13 mouse cellular contexts compared by ENCODE assay signal in the genomic region with DNA sequence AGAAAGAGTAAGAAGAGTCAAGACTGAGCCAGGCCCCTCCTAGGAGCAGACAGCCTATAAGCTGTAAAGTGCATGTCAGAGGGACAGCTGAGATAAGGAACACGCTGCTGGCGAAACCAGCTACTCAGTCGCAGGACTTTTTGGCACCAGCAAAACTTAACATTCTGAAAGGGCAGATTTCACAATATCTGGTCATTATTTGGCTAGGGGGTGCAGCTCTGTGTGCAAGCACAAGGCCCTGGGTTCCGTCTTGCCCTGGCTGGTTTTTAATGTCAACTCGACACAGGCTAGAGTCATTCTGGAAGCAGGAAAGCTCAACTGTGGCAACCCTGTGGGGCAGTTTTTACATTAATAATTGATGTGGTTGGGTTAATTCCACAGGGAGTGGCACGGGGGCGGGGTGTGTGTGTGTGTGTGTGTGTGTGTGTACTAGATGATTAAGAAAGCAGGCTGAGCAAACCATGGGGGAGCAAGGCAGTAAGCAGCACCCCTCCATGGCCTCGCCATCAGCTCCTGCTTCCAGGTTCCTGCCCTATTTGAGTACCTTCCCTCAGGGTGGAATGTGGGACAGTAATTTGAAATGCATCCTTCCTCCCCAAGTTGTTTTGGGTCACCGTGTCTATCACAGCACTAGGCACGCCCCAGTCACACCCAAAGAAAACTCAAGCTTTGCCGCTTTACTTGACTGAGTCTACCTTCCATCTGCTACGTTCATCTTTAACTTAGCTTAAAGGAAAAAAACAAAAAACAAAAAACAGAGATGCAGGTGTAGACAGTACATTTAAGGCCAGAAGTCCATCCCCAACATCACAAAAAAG. TPM values are rescaled to one million over a fixed set of nuclear protein-coding genes. Genes with fewer than 3 reads are reported as not detected.
A peak's percentile ranks its signal among the peaks of the same experiment; 100 is the strongest.
DNase-seq lines count a peak whose midpoint lies in the region; ATAC-seq and TF ChIP-seq lines count a peak whose summit lies in the region.
"Had no signal": no experiment of that assay in that cellular context is flagged by ENCODE, and none has a peak within 500 bp of the region (broad histone marks: within the 10 kb centered on the region; RNA-seq: fewer than 3 reads in every experiment).

No protein-coding gene starts in this region.

- ATAC-seq in liver, embryonic 14.5 days (ENCODE audit: insufficient read depth): peak; percentile 71
- ATAC-seq in stomach, embryonic 14.5 days (ENCODE audit: insufficient number of reproducible peaks, insufficient read depth, low FRiP score, low read depth): 0 out of 2 replicates have a peak, but pooled peaks have one; percentile 24
- ATAC-seq: forebrain, postnatal 0 days had no signal

- no peak for TF ChIP-seq POLR2A in thymus, adult 2 months (IDR thresholded peaks at IDR 0.05; ENCODE audit: control insufficient read depth, extremely low read depth, insufficient read depth, low read length, poor library complexity)

- H3K4me2 ChIP-seq in liver, embryonic 14.5 days (ENCODE audit: low read depth): peak overlapping the region; percentile 84
- no peak overlapping the region for H3K4me2 ChIP-seq in stomach, embryonic 14.5 days (replicated peaks; ENCODE audit: low read depth, low read length)
- H3K4me2 ChIP-seq: heart, embryonic 13.5 days; hindbrain, embryonic 15.5 days; limb, embryonic 13.5 days had no signal

- H3K27me3 ChIP-seq in liver, embryonic 14.5 days (ENCODE audit: control insufficient read depth, insufficient read depth, low read length): no peaks in the 10 kb centered on the region
- 0 out of 2 replicates have a peak, but pooled peaks cover 4% of the 10 kb centered on the region for H3K27me3 ChIP-seq in stomach, embryonic 14.5 days (ENCODE audit: control insufficient read depth, insufficient read depth, low read length)
- H3K27me3 ChIP-seq in thymus, adult 2 months (ENCODE audit: control insufficient read depth, insufficient read depth, low read length): no peaks in the 10 kb centered on the region; the same call in 1 of the 2 replicates

- TF ChIP-seq CTCF in liver, embryonic 14.5 days (IDR thresholded peaks at IDR 0.05; ENCODE audit: low read depth): no peak
- TF ChIP-seq CTCF in thymus, adult 2 months (IDR thresholded peaks at IDR 0.05; ENCODE audit: borderline replicate concordance, control insufficient read depth, extremely low read depth, insufficient read depth, low read length, poor library complexity): no peak

- H3K4me3 ChIP-seq in liver, embryonic 14.5 days (ENCODE audit: insufficient read depth in 1 of 2, low read depth in 2 of 2, low read length in 2 of 2): peak overlapping the region; percentile 19 to 34; a peak in 2 of 4 replicates
- no peak overlapping the region for H3K4me3 ChIP-seq in stomach, embryonic 14.5 days (ENCODE audit: low read depth, low read length)
- no peak overlapping the region for H3K4me3 ChIP-seq in thymus, adult 2 months (ENCODE audit: control insufficient read depth, insufficient read depth, low read length)
- H3K4me3 ChIP-seq: heart, embryonic 13.5 days; hindbrain, embryonic 15.5 days; limb, embryonic 13.5 days had no signal

- peak overlapping the region; percentile 92 for H3K27ac ChIP-seq in liver, embryonic 14.5 days
- no peak overlapping the region for H3K27ac ChIP-seq in stomach, embryonic 14.5 days (ENCODE audit: low read length)
- no peak overlapping the region for H3K27ac ChIP-seq in thymus, adult 2 months (ENCODE audit: control insufficient read depth, insufficient read depth, low read length)
- H3K27ac ChIP-seq: heart, embryonic 13.5 days; hindbrain, embryonic 15.5 days; limb, embryonic 13.5 days had no signal

- DNase-seq in spleen, adult 12 weeks (ENCODE audit: low spot score): peak; percentile 33
- DNase-seq in spleen, postnatal 14 days (ENCODE audit: low spot score in 2 of 2): no peak
- DNase-seq in c-Kit-negative CD71-positive TER-119-positive erythroid progenitor cells, embryonic 14.5 days (ENCODE audit: low read depth, low spot score): peak; percentile 48
- DNase-seq in liver, embryonic 14.5 days (ENCODE audit: low read depth in 3 of 3, low spot score in 3 of 3): peak; percentile 49 to 58 (median 52)
- no peak for DNase-seq in thymus, adult 2 months
- DNase-seq in frontal cortex, postnatal 25 days (ENCODE audit: low spot score in 2 of 2): no peak
- no peak for DNase-seq in Muller cell, postnatal 12 days (ENCODE audit: inconsistent ontology term)
- DNase-seq: cerebellum, adult 18-20 months; forebrain, postnatal 0 days had no signal

- H3K9me3 ChIP-seq in liver, embryonic 14.5 days (ENCODE audit: control insufficient read depth, low read length): no peaks in the 10 kb centered on the region
- H3K9me3 ChIP-seq in stomach, embryonic 14.5 days (ENCODE audit: control insufficient read depth, low read depth, low read length): no peaks in the 10 kb centered on the region
- H3K9me3 ChIP-seq: heart, embryonic 13.5 days; hindbrain, embryonic 15.5 days; limb, embryonic 13.5 days had no signal

- peaks cover 5% of the 10 kb centered on the region for H3K36me3 ChIP-seq in liver, embryonic 14.5 days (replicated peaks; ENCODE audit: control insufficient read depth, insufficient read depth, low read depth)
- H3K36me3 ChIP-seq in stomach, embryonic 14.5 days (ENCODE audit: control insufficient read depth, insufficient read depth, low read length): no peaks in the 10 kb centered on the region
- no peaks in the 10 kb centered on the region for H3K36me3 ChIP-seq in thymus, adult 2 months (ENCODE audit: control insufficient read depth, insufficient read depth, low read length)
- H3K36me3 ChIP-seq: heart, embryonic 13.5 days; hindbrain, embryonic 15.5 days; limb, embryonic 13.5 days had no signal

- TF ChIP-seq EP300 in liver, embryonic 14.5 days (IDR thresholded peaks at IDR 0.05; ENCODE audit: low read depth): peak; percentile 10; the same call in 1 of the 2 replicates

- peaks cover 45 to 55% of the 10 kb centered on the region in 2 experiments for H3K4me1 ChIP-seq in liver, embryonic 14.5 days (replicated peaks; ENCODE audit: control insufficient read depth in 2 of 2, insufficient read depth in 2 of 2, low read length in 1 of 2)
- H3K4me1 ChIP-seq in stomach, embryonic 14.5 days (ENCODE audit: control insufficient read depth, insufficient read depth, low read length): no peaks in the 10 kb centered on the region
- H3K4me1 ChIP-seq in thymus, adult 2 months (replicated peaks; ENCODE audit: control insufficient read depth, insufficient read depth, low read length): peaks cover 3% of the 10 kb centered on the region

- WGBS in liver, embryonic 14.5 days (ENCODE audit: insufficient replicate concordance): 25% methylated on average over 12 of the region's 12 CpGs
- WGBS in stomach, embryonic 14.5 days: 75% methylated on average over 12 of the region's 12 CpGs
- WGBS in thymus, adult 2 months: 90% methylated on average over 12 of the region's 12 CpGs

- 0 out of 2 replicates have a peak overlapping the region, but pooled peaks have one; percentile 25 for H3K9ac ChIP-seq in liver, embryonic 14.5 days (replicated peaks)
- no peak overlapping the region for H3K9ac ChIP-seq in stomach, embryonic 14.5 days (replicated peaks; ENCODE audit: low read depth, low read length)
- H3K9ac ChIP-seq: forebrain, postnatal 0 days; heart, embryonic 13.5 days; hindbrain, embryonic 15.5 days; limb, embryonic 13.5 days had no signal

RNA-seq across cellular contexts. Expression of a gene that starts 5.2 kb away (rescaled TPM):
- polyA plus RNA-seq in liver, embryonic 14.5 days (2012; rRNA removed): 8.4 and 9.4 TPM in 2 replicates
- 10.4 and 12.0 TPM in 2 replicates for polyA plus RNA-seq in liver, embryonic 14.5 days (2014; fragmentation: Nextera tagmentation; extraction: Ambion mirVana)
- 8.1 and 10.0 TPM in 2 replicates for polyA plus RNA-seq in stomach, embryonic 14.5 days (2014; fragmentation: Nextera tagmentation; extraction: Ambion mirVana)
- polyA plus RNA-seq in thymus, adult 2 months (2012; rRNA removed): 1.5 and 1.8 TPM in 2 replicates

RNA-seq across cellular contexts. Expression of a gene that starts 5.6 kb away (rescaled TPM):
- 2.3 and 3.1 TPM in 2 replicates for polyA plus RNA-seq in liver, embryonic 14.5 days (2012; rRNA removed)
- 5.1 and 5.4 TPM in 2 replicates for polyA plus RNA-seq in liver, embryonic 14.5 days (2014; fragmentation: Nextera tagmentation; extraction: Ambion mirVana)
- polyA plus RNA-seq in stomach, embryonic 14.5 days (2014; fragmentation: Nextera tagmentation; extraction: Ambion mirVana): 37.0 and 40.3 TPM in 2 replicates
- 3.7 and 4.0 TPM in 2 replicates for polyA plus RNA-seq in thymus, adult 2 months (2012; rRNA removed)

Comparison
In these comparisons a context has a peak if more than half of its experiments do, and no peak if none do; other contexts are left out.
1. DNase-seq: peak in spleen, adult 12 weeks (single experiment), c-Kit-negative CD71-positive TER-119-positive erythroid progenitor cells, embryonic 14.5 days (single experiment) and liver, embryonic 14.5 days (3 of 3); none in spleen, postnatal 14 days (0 of 2), thymus, adult 2 months (single experiment), frontal cortex, postnatal 25 days (0 of 2) and Muller cell, postnatal 12 days (single experiment).
2. H3K4me3 ChIP-seq: peak in liver, embryonic 14.5 days (2 of 2); none in stomach, embryonic 14.5 days (single experiment) and thymus, adult 2 months (single experiment).